Mouse (Mus musculus) right cerebral cortex, postnatal 4 days (tissue): ENCODE measurements around the gene Icosl.
"Not testable (repeated sequence)": the region's sequence is repeated elsewhere in the genome, so short reads cannot be mapped to it uniquely, and the experiment has no call there.

Experiments used
- DNase-seq: peaks from one replicate; pipeline ENCODE4 v3.0.0-alpha.2; 2022

Gene Icosl

GRCm38 (mm10) chr10:78124137-78124536 lies 55.0 kb downstream of the Icosl start:
- not testable (repeated sequence) for DNase-seq

- not testable (repeated sequence) for DNase-seq
Observed at GRCm38 (mm10) chr10:78125061-78125460, 56.0 kb downstream of the Icosl start.

- DNase-seq = no peak
Observed at GRCm38 (mm10) chr10:78126311-78126710, 57.2 kb downstream of the Icosl start.

- DNase-seq = no peak
Observed at GRCm38 (mm10) chr10:78127046-78127870, 58.2 kb downstream of the Icosl start.

- no peak for DNase-seq
Observed at GRCm38 (mm10) chr10:78127931-78128330, 58.8 kb downstream of the Icosl start.

- DNase-seq = no peak
Observed at GRCm38 (mm10) chr10:78128647-78129046, 59.5 kb downstream of the Icosl start.

GRCm38 (mm10) chr10:78129423-78129822 lies 60.3 kb downstream of the Icosl start:
- DNase-seq = peak; percentile 29

GRCm38 (mm10) chr10:78129998-78130397 lies 60.9 kb downstream of the Icosl start:
- no peak for DNase-seq
